Mouse (Mus musculus) bone marrow macrophage, adult 2 months (primary cell): ENCODE measurements around the gene Sptlc2. TPM values are rescaled to one million over a fixed set of nuclear protein-coding genes. Genes with fewer than 3 reads are reported as not detected.

ENCODE experiments used
- H3K27ac ChIP-seq: 2 replicates; pipeline ENCODE4 v1.5.1; 2012; ENCODE audit warnings: low read depth, low read length; ENCODE audit not compliant: insufficient read depth
- H3K4me1 ChIP-seq: 2 replicates; pipeline ENCODE4 v1.6.1; 2012; ENCODE audit warnings: low read length; ENCODE audit not compliant: control insufficient read depth, insufficient read depth
- H3K4me3 ChIP-seq: 2 replicates; pipeline ENCODE4 v1.5.1; 2012; ENCODE audit warnings: mild to moderate bottlenecking, low read length, moderate library complexity; ENCODE audit not compliant: insufficient read depth
- CTCF ChIP-seq: IDR thresholded peaks from 2 replicates; pipeline ENCODE4 v1.5.1; 2012; ENCODE audit warnings: low read depth, mild to moderate bottlenecking, low read length, moderate library complexity
- POLR2A ChIP-seq: IDR thresholded peaks from 2 replicates; pipeline ENCODE4 v1.6.1; 2012; ENCODE audit warnings: mild to moderate bottlenecking, low read depth, low read length, borderline replicate concordance
- polyA plus RNA-seq: library from polyadenylated mRNA; stranded (reverse); fragments of >200 nt; gene quantifications from 2 replicates; pipeline ENCODE4 v1.2.4, GENCODE M21; 2012; ENCODE audit not compliant: missing spikeins, insufficient read depth, insufficient read length

Sptlc2 gene
- polyA plus RNA-seq, 1 experiment = 139 TPM

- no peak for TF ChIP-seq POLR2A
- Histone ChIP-seq H3K27ac (no peak overlapping the region), H3K4me1 (peaks cover 28% of the 10 kb centered on the region), H3K4me3 (no peak overlapping the region)
Observed at GRCm38 (mm10) chr12:87380586-87381379, 7.4 kb downstream of the Sptlc2 start.

- H3K4me3 ChIP-seq = no peak overlapping the region
- no peak overlapping the region for H3K27ac ChIP-seq
- no peak for TF ChIP-seq POLR2A
- TF ChIP-seq CTCF = no peak
- peaks cover 28% of the 10 kb centered on the region for H3K4me1 ChIP-seq
Observed at GRCm38 (mm10) chr12:87379496-87379895, 8.7 kb downstream of the Sptlc2 start.

GRCm38 (mm10) chr12:87374159-87374558 lies 14.0 kb downstream of the Sptlc2 start:
- no peak overlapping the region for H3K4me3 ChIP-seq
- TF ChIP-seq POLR2A (no peak), CTCF (no peak)
- peaks cover 28% of the 10 kb centered on the region for H3K4me1 ChIP-seq
- H3K27ac ChIP-seq = no peak overlapping the region

GRCm38 (mm10) chr12:87369319-87369718 lies 18.8 kb downstream of the Sptlc2 start:
- H3K27ac ChIP-seq = no peak overlapping the region

GRCm38 (mm10) chr12:87368092-87368491 lies 20.1 kb downstream of the Sptlc2 start:
- no peak for TF ChIP-seq POLR2A
- TF ChIP-seq CTCF = no peak
- Histone ChIP-seq H3K4me3 (no peak overlapping the region), H3K4me1 (peaks cover 5% of the 10 kb centered on the region), H3K27ac (no peak overlapping the region)

More at GRCm38 (mm10) chr12:87369319-87369718, 18.8 kb downstream of the Sptlc2 start:
- H3K4me3 ChIP-seq = no peak overlapping the region
- no peak for TF ChIP-seq POLR2A
- TF ChIP-seq CTCF = no peak
- peaks cover 7% of the 10 kb centered on the region for H3K4me1 ChIP-seq

GRCm38 (mm10) chr12:87365676-87366075 lies 22.5 kb downstream of the Sptlc2 start:
- Histone ChIP-seq H3K27ac (no peak overlapping the region), H3K4me3 (no peak overlapping the region), H3K4me1 (peaks cover 8% of the 10 kb centered on the region)
- TF ChIP-seq CTCF = no peak
- TF ChIP-seq POLR2A = no peak

- H3K4me3 ChIP-seq = no peak overlapping the region
- TF ChIP-seq CTCF = no peak
- no peak for TF ChIP-seq POLR2A
- no peak overlapping the region for H3K27ac ChIP-seq
- H3K4me1 ChIP-seq = peaks cover 8% of the 10 kb centered on the region
Observed at GRCm38 (mm10) chr12:87362111-87362510, 26.0 kb downstream of the Sptlc2 start.

- peak overlapping the region; percentile 4; the same call in 1 of the 2 replicates for H3K27ac ChIP-seq
- H3K4me3 ChIP-seq = no peak overlapping the region
- peaks cover 11% of the 10 kb centered on the region for H3K4me1 ChIP-seq
- no peak for TF ChIP-seq CTCF
- TF ChIP-seq POLR2A = no peak
Observed at GRCm38 (mm10) chr12:87348029-87348428, 40.1 kb downstream of the Sptlc2 start.

GRCm38 (mm10) chr12:87347511-87347910 lies 40.6 kb downstream of the Sptlc2 start:
- H3K4me1 ChIP-seq = peaks cover 12% of the 10 kb centered on the region
- TF ChIP-seq POLR2A (no peak), CTCF (peak; percentile 32; the same call in 1 of the 2 replicates)
- no peak overlapping the region for H3K4me3 ChIP-seq
- H3K27ac ChIP-seq = no peak overlapping the region

- TF ChIP-seq POLR2A = no peak
- no peak for TF ChIP-seq CTCF
- Histone ChIP-seq H3K27ac (peak overlapping the region; percentile 44; the same call in 1 of the 2 replicates), H3K4me1 (peaks cover 16% of the 10 kb centered on the region), H3K4me3 (no peak overlapping the region)
Observed at GRCm38 (mm10) chr12:87343084-87343605, 45.0 kb downstream of the Sptlc2 start.

- TF ChIP-seq POLR2A = no peak
- no peak for TF ChIP-seq CTCF
- Histone ChIP-seq H3K27ac (no peak overlapping the region), H3K4me1 (peaks cover 8% of the 10 kb centered on the region), H3K4me3 (no peak overlapping the region)
Observed at GRCm38 (mm10) chr12:87338082-87338481, 50.1 kb downstream of the Sptlc2 start.
